Mouse (Mus musculus): ENCODE measurements around the gene Elmo3. TPM values are rescaled to one million over a fixed set of nuclear protein-coding genes. Genes with fewer than 3 reads are reported as not detected.
A peak's percentile ranks its signal among the peaks of the same experiment; 100 is the strongest.

The Elmo3 gene
- 4.1 and 5.1 TPM in 2 replicates for polyA plus RNA-seq (2015; fragmentation: Nextera tagmentation; extraction: Ambion mirVana)

DNA sequence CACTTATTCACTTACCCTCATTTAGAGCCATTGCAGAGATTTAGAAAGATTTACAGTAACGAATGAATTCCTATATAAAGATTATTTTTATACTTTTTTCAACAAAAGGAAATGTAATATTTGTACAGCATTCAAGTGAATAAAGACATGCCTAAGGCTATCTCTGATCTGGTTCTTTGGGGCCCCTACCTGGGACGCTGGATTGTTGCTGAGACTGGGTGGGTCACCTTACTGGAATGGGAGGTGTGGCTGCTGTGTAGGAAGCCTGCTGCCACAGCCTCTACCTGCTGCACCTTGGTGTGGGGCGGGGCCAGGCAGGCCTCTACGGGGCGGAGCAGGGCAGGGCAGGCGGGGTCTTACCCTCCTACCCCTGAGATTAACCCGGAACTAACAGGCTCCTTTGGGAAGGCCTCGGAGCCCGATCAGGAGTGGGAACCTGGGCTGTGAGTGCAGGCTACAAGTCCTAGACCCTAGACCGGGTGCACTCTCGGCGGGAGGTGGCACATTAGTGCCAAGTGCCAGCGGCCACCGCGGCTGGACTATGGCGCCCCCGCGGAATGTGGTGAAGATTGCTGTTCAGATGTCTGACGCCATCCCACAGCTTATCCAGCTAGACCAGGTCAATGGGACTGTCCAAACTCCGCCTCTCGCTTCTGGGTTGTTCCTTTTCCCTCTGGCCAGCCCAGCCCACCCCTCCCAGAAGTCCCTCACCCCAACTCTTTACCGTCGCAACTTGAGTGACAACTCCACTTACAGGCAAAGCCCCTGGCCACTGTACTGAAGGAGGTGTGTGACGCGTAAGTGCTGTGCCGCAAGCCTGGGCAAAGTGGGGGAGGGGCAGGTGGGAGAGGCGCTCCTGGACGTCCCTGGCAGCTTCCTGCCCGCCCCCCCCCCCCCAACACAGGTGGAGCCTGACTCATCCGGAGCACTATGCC is at the start of gene Elmo3:
TSS of gene Elmo3 (plus strand) at position 391 of the 935 bp plus-strand sequence.
- Histone ChIP-seq H3K36me3 (ENCODE audit: control insufficient read depth, insufficient read depth) (peaks cover 32% of the 10 kb centered on the region), H3K9ac (ENCODE audit: low read length) (peak within 1 kb of the TSS; percentile 74), H3K4me3 (ENCODE audit: low read length) (peak within 1 kb of the TSS; percentile 51), H3K27ac (ENCODE audit: low read length) (peak within 1 kb of the TSS; percentile 77), H3K27me3 (ENCODE audit: control insufficient read depth, insufficient read depth, low read length) (no peaks in the 10 kb centered on the region), H3K9me3 (replicated peaks; ENCODE audit: control insufficient read depth, low read length) (no peaks in the 10 kb centered on the region), H3K4me2 (ENCODE audit: low read depth, low read length) (peak within 1 kb of the TSS; percentile 79), H3K4me1 (ENCODE audit: control insufficient read depth, insufficient read depth, low read length) (peaks cover 32% of the 10 kb centered on the region)
- peak; percentile 49 for ATAC-seq (replicated peaks; ENCODE audit: extremely low read depth, insufficient read depth, low FRiP score)
- WGBS: 9% methylated on average over 27 of the region's 30 CpGs

DNA sequence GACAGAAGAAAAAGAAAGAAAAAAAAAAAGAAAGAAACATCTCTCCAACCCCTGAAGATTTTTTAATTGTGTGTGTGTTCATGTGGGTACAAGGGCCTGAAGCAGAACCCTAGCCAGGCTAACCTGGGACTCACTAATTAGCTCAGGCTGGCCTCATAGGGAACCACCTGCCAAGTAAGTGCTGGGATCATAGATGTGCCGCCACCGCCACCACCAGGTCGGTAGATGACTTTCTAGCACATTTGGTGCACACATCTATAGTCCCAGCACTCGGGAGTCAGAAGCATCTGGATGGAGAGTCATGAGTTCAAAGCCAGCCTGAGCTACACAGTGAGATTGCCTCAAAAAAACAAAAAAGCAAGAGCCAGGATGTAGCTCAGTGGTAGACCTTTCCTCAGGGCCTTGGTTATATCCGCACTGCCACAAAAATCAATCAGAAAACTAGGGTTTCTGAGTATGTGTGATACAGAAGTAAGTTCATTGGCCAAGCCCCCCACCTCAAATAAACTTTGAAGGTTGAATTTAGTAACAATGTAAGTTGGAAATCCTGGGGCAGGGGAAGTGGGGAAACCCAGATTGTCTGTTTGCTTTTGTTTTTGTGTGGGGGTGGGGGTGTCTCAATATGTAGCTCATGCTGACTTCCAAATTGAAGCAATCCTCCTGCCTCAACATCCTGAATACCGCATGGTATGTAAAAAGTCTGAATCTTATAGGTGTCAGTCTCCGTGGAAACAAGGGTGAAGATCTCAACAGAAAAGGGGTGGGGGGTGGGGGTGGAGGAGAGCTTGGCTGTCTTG is 47.9 kb upstream of the Elmo3 start:
- H3K4me2 ChIP-seq (ENCODE audit: low read depth, low read length): no peak overlapping the region
- ATAC-seq (replicated peaks; ENCODE audit: extremely low read depth, insufficient read depth, low FRiP score): no peak
- H3K9me3 ChIP-seq (replicated peaks; ENCODE audit: control insufficient read depth, low read length): peaks cover 4% of the 10 kb centered on the region
- H3K9ac ChIP-seq (ENCODE audit: low read length): no peak overlapping the region
- H3K4me3 ChIP-seq (ENCODE audit: low read length): no peak overlapping the region
- peaks cover 32% of the 10 kb centered on the region for H3K4me1 ChIP-seq (ENCODE audit: control insufficient read depth, insufficient read depth, low read length)
- H3K27ac ChIP-seq (ENCODE audit: low read length): no peak overlapping the region
- H3K27me3 ChIP-seq (ENCODE audit: control insufficient read depth, insufficient read depth, low read length): peaks cover 24% of the 10 kb centered on the region
- peaks cover 6% of the 10 kb centered on the region; the same call in 1 of the 2 replicates for H3K36me3 ChIP-seq (ENCODE audit: control insufficient read depth, insufficient read depth)
- 73% methylated on average over 7 of the region's 7 CpGs for whole genome bisulfite sequencing

DNA sequence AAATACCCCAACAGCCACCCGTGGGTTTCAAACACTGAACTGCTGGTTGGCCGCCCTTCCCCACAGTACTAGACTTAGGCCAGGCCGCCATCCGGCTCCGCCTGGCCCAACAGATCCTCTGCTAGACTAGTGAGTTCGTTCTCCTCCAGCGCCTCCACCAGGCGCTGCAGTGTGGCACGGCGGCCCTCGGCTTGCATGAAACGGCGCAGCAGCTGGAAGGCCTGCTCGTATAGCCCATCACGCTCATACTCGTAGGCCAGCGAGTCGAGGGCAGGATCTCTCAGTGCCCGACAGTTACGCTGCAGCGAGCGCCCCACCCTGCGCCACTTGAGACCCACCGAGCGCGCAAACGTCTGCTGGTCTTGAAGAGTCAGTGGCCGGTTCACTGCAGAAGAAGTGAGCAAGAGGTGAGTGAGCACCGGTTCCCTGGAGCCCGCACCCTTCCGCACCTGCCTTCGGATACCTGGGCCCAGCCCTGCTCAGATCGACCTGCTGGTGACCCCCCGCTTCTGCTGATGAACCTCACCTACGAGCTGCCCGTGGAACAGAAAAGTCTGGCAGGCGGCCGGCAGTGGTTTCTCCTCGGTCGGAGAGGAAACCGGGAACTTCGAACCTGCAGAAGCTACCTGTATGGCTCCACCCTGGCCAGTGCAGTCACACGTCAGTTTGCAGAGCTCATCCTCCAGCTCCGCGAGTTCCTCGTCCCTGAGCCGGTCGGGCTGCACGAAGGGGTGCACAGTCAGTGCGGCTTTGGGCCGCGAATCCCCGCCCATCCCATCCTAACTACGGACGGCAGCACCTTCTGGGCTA is 46.3 kb upstream of the Elmo3 start:
- H3K4me3 ChIP-seq (ENCODE audit: low read length): peak overlapping the region; percentile 57
- ATAC-seq (replicated peaks; ENCODE audit: extremely low read depth, insufficient read depth, low FRiP score): no peak
- H3K27ac ChIP-seq (ENCODE audit: low read length): no peak overlapping the region
- peak overlapping the region; percentile 93 for H3K4me2 ChIP-seq (ENCODE audit: low read depth, low read length)
- H3K9me3 ChIP-seq (replicated peaks; ENCODE audit: control insufficient read depth, low read length): peaks cover 4% of the 10 kb centered on the region
- H3K9ac ChIP-seq (ENCODE audit: low read length): peak overlapping the region; percentile 59
- WGBS: 7% methylated on average over 55 of the region's 55 CpGs
- H3K36me3 ChIP-seq (ENCODE audit: control insufficient read depth, insufficient read depth): no peaks in the 10 kb centered on the region
- peaks cover 24% of the 10 kb centered on the region for H3K27me3 ChIP-seq (ENCODE audit: control insufficient read depth, insufficient read depth, low read length)
- H3K4me1 ChIP-seq (ENCODE audit: control insufficient read depth, insufficient read depth, low read length): peaks cover 22% of the 10 kb centered on the region

DNA sequence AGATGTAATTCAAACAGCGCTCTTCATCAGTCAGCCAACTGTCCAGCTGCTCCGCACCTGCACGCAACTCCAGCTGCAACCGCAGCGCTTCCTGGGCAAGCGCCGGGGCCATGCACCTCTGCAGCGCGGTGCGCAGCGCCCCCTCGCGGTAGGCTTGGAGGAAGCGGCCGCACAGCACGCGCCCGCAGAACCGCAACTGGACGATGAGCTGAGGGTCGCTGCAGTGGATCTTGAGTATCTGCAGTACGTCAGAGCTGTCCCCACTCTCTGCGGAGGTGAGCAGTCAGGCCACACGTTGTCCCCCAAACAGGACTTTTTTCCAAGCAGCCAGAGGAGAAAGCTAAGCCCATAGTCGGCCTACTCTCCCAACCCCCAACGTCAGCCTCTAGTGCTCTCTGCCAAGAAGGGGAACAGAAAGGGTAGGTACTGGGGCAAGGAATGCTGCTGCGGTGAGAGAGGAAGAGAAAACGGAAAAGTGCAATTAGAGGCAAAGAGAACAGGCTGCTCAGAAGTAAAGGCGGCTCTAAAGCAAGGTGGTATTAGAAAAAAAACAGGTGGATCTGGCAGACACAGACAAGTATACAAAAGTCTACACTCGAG is 45.6 kb upstream of the Elmo3 start:
- H3K9me3 ChIP-seq (replicated peaks; ENCODE audit: control insufficient read depth, low read length): peaks cover 4% of the 10 kb centered on the region
- 0 out of 2 replicates have a peak, but pooled peaks have one; percentile 12 for ATAC-seq (replicated peaks; ENCODE audit: extremely low read depth, insufficient read depth, low FRiP score)
- peaks cover 24% of the 10 kb centered on the region for H3K27me3 ChIP-seq (ENCODE audit: control insufficient read depth, insufficient read depth, low read length)
- H3K4me3 ChIP-seq (ENCODE audit: low read length): peak overlapping the region; percentile 57
- 4% methylated on average over 30 of the region's 30 CpGs for WGBS
- H3K4me2 ChIP-seq (ENCODE audit: low read depth, low read length): peak overlapping the region; percentile 93
- peak overlapping the region; percentile 59 for H3K9ac ChIP-seq (ENCODE audit: low read length)
- peaks cover 21% of the 10 kb centered on the region for H3K4me1 ChIP-seq (ENCODE audit: control insufficient read depth, insufficient read depth, low read length)
- no peaks in the 10 kb centered on the region for H3K36me3 ChIP-seq (ENCODE audit: control insufficient read depth, insufficient read depth)
- no peak overlapping the region for H3K27ac ChIP-seq (ENCODE audit: low read length)

DNA sequence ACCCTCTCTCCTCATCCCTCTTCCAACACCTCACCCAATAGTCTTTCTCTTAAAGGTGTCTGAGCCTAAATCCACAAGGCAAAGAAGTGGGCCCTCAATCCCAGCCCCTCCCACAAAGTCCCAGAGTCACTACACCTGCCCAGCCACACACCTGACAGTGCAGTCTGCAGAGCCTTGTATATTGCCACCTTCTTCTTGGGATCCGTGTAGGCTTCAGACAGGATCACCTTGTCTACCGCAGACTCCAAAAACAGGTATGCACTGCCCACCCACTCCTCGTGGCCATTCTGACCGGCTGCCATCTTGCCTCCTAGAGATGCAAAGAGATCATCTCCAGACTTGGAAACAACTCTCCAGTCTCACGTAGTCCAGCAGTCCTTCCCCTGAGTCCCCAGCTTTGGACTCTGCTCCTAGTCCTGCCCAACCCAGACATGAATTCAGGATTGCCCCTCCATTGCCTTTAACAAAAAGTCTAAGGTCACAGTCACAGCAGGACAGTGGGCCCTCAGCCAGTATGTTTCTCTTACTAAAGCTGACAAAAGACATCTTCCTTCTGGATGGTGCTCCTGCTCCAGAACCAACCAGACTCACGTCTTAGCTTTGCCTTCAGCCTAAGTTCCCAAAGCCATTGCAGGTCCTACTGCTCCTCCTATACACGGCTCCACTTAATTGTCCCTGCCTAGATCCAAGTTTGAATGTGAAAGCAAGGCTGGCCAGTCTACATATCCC is 44.9 kb upstream of the Elmo3 start:
- Histone ChIP-seq H3K4me1 (ENCODE audit: control insufficient read depth, insufficient read depth, low read length) (peaks cover 22% of the 10 kb centered on the region), H3K27me3 (ENCODE audit: control insufficient read depth, insufficient read depth, low read length) (peaks cover 24% of the 10 kb centered on the region), H3K4me3 (ENCODE audit: low read length) (no peak overlapping the region), H3K4me2 (ENCODE audit: low read depth, low read length) (no peak overlapping the region), H3K27ac (ENCODE audit: low read length) (no peak overlapping the region), H3K36me3 (ENCODE audit: control insufficient read depth, insufficient read depth) (no peaks in the 10 kb centered on the region), H3K9me3 (replicated peaks; ENCODE audit: control insufficient read depth, low read length) (peaks cover 4% of the 10 kb centered on the region), H3K9ac (ENCODE audit: low read length) (no peak overlapping the region)
- ATAC-seq (replicated peaks; ENCODE audit: extremely low read depth, insufficient read depth, low FRiP score): no peak
- 68% methylated on average over 7 of the region's 7 CpGs for WGBS

DNA sequence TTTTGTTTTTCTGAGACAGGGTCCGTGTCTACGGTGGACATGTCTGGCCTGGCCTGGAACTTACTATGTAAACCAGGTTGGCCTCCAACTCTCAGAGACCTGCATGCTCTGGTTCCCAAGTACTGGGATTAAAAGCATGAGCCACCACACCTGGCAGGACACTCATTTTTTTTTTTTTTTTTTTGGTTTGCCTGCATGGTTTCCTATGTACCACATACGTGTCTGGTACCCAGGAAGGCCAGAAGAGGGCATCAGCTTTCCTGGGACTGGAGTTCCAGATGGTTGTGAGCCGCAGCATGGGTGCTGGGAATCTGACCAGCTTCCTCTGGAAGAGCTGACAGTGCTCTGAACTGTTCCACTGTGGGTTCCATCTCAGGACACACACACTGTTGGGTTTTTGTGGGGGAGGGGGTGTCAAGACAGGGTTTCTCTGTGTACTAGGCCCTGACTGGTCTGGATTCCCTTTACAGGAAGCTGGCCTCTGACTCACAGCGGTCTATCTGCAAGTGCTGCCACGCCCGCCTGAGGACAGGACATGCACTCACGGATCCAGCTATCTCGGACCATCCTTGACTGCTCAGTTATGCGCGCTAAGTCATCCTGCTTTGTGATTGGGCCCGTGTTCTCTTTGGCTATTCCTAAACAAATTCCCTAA is 43.9 kb upstream of the Elmo3 start:
- H3K27ac ChIP-seq (ENCODE audit: low read length): no peak overlapping the region
- peaks cover 4% of the 10 kb centered on the region for H3K9me3 ChIP-seq (replicated peaks; ENCODE audit: control insufficient read depth, low read length)
- H3K27me3 ChIP-seq (ENCODE audit: control insufficient read depth, insufficient read depth, low read length): peaks cover 24% of the 10 kb centered on the region
- H3K4me3 ChIP-seq (ENCODE audit: low read length): no peak overlapping the region
- ATAC-seq (replicated peaks; ENCODE audit: extremely low read depth, insufficient read depth, low FRiP score): no peak
- peaks cover 22% of the 10 kb centered on the region for H3K4me1 ChIP-seq (ENCODE audit: control insufficient read depth, insufficient read depth, low read length)
- H3K4me2 ChIP-seq (ENCODE audit: low read depth, low read length): no peak overlapping the region
- no peak overlapping the region for H3K9ac ChIP-seq (ENCODE audit: low read length)
- no peaks in the 10 kb centered on the region for H3K36me3 ChIP-seq (ENCODE audit: control insufficient read depth, insufficient read depth)
- WGBS: 85% methylated on average over 12 of the region's 12 CpGs

DNA sequence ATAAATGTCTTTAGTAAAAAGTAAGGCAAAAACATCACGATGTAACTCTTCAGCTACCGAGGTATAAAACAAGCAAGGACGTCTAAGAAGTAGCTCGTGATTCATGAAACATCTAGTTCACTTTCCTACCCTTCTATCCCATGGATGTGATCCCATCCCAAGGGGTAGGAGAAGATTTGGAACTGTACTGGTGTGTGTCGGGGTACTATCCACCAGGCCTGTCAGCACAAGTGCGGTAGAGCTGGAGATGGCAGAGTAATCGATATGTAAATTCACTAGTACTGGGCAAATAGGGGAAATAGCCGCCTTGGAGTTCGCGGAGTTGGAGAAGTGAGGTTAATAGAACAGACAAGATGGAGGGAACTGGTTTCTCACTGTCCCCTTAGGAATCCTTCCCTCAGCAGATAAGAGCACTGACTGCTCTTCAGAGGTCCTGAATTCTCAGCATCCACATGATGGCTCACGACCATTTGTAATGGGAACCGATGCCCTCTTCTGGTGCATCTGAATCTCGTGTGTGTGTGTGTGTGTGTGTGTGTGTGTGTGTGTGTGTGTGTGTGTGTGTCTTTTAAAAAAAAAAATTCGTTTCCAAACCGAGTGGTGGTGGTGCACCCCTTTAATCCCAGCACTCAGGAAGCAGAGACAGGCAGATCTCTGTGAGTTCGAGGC is 42.0 kb upstream of the Elmo3 start:
- peaks cover 34% of the 10 kb centered on the region for H3K27me3 ChIP-seq (ENCODE audit: control insufficient read depth, insufficient read depth, low read length)

More for the DNA sequence above, 42.0 kb upstream of the Elmo3 start:
- peaks cover 4% of the 10 kb centered on the region for H3K9me3 ChIP-seq (replicated peaks; ENCODE audit: control insufficient read depth, low read length)
- no peaks in the 10 kb centered on the region for H3K36me3 ChIP-seq (ENCODE audit: control insufficient read depth, insufficient read depth)
- H3K9ac ChIP-seq (ENCODE audit: low read length): no peak overlapping the region; the same call in 1 of the 2 replicates
- ATAC-seq (replicated peaks; ENCODE audit: extremely low read depth, insufficient read depth, low FRiP score): no peak
- no peak overlapping the region; the same call in 1 of the 2 replicates for H3K4me3 ChIP-seq (ENCODE audit: low read length)
- no peak overlapping the region for H3K27ac ChIP-seq (ENCODE audit: low read length)
- 45% methylated on average over 16 of the region's 16 CpGs for WGBS
- peak overlapping the region; percentile 92 for H3K4me2 ChIP-seq (ENCODE audit: low read depth, low read length)
- H3K4me1 ChIP-seq (ENCODE audit: control insufficient read depth, insufficient read depth, low read length): peaks cover 27% of the 10 kb centered on the region

Measured in heart, embryonic 16.5 days (tissue).